Mouse (Mus musculus): ENCODE results near the gene Guca2a.
"Not testable (repeated sequence)": the region's sequence is repeated elsewhere in the genome, so short reads cannot be mapped to it uniquely, and the experiment has no call there.

Guca2a gene

DNA sequence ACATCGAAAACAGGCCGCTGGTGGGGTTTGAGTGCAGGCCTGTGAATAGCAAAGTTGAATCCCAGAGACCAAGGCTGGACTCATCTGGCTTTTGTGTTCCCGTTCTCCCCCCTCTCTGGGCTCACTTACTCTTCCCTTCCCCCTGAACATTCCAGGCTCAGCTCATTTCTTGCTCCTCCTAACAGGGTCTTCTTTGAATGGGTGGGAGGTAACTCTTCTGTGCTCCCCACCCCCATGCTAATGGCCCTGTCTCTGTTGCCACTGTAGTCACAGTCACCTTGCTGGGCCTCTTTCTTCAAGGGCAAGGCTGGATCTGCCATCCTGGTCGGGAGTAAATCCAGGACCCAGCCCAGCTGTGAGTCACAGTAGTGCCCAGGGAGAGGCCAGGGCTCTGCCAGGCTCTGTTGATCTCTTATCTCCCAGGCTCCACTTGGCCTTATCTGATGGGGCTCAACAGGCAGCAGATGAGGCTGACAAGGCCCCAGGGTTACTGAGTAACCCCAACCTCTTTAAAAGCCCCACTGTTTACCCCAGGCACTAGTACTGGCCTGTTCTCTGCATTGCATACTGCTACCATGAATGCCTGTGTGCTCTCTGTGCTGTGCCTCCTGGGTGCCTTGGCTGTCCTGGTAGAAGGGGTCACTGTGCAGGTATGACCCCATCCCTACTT is at the start of gene Guca2a:
Gene Guca2a, plus strand, starts transcription at position 529 of the 670 bp plus-strand sequence.
- in situ Hi-C loops (cut with MboI, MseI), result no loop called here

DNA sequence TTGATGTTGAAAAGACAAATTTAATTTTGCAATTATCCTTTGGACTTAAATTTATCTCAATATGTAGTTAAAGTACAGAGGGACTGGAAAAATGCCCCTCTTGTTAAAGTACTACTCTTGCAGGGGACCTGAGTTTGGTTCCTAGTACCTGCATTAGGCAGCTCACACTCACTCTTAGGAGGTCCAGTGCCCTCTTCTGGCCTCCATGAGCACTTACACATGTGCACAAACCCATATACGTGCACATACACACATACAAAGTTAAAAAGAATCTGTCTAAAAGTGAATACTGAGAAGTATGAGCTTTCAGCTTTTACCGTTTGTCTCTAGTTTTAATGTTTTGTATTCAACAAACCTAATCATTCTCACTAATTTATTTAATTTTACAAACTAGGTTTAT is 49.5 kb upstream of the Guca2a start:
- in situ Hi-C loops (cut with MboI, MseI), result no loop called here

DNA sequence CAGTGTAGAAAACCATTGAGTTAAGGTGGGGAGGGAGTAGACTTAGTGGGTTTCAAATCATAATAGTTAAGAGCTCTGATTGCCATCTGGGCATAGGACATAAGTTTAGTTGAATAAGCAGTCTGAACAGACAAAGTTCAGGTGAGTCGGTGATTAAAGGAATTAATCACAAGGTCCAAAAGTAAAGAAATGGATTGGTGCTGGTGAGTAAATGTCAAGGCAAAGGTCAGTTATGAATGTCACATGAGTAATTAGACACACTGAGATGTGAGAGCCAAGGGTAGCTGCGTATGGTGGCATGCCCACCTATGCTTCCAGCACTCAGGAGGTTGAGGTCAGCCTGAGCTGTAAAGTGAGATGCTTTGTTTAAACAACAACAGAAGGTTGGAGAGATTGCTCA is 48.1 kb upstream of the Guca2a start:
- in situ Hi-C loops (cut with MboI, MseI), result no loop called here

DNA sequence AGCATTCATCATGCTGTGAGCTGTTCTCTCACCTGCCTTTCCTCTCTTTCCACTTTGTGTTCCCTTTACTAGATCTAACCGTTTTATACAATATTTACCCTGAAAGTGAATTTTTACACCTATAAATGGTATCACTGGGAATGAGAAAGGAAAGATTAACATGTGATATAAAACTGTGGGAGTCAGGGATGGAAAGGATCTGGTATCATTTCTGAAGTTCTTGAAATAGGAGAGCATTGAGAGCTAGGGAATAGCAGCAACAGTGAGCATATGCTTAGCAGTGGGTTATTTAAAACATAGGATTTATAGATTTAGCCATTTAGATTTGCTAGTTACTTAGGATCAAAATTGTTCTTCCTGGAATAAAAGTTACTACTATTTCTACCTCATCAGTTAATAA is 47.5 kb upstream of the Guca2a start:
- in situ Hi-C loops (cut with MboI, MseI), result no loop called here

DNA sequence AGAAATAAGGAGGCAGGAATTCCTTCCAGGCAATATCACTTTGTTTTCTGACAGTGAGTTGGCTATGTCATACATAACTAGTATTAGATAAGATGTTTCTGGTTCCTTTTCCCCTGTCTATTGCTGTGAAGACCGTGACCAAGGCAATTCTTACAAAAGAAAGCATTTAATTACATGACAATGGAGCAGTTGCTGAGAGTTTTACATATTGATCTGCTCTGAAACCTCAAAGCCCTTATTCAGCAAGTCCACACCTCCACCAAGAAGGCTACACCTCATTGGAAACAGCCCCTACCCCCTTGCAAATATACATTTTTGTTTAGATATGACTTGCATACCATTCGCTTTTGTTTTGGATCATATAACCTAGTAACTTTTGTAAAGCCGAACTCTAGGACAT is 45.0 kb upstream of the Guca2a start:
- in situ Hi-C loops (cut with MboI, MseI), result no loop called here

DNA sequence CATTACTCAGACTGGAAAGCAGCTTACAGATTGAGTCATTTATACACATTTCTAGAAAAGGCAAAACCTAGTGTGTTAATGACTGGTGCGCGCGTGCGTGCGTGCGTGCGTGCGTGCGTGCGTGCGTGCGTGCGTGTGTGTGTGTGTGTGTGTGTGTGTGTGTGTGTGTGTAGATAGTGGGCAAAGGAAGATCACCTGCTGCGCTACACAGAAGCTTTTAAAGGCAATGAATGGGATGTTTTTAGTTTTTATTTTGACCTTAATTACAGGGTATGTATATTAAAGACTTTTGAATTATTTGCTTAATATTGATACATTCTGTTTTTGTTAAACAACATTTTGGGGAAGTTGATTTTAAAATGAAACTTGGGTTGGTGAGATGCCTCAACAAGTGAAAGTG is 43.2 kb upstream of the Guca2a start:
- in situ Hi-C loops (cut with MboI, MseI), result no loop called here

DNA sequence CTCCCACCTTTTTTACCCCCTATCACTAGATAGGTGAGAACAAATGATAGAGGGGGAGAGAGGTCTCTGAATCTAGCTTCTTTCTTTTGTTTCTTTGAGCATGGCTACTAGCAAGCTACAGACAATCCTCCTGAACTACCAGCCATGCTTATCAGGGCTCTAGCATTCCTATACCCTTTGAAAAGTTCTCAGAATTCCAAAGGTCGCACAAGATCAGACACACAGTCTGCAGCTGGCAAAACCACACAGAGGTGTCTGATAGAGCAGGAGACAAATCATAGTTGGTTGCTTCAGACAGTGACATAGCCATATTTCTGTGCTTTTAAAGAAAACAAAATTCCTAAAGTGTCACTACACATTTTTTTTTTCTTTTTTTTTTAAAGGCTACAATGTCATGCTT is 37.9 kb upstream of the Guca2a start:
- in situ Hi-C loops (cut with MboI, MseI), result no loop called here

DNA sequence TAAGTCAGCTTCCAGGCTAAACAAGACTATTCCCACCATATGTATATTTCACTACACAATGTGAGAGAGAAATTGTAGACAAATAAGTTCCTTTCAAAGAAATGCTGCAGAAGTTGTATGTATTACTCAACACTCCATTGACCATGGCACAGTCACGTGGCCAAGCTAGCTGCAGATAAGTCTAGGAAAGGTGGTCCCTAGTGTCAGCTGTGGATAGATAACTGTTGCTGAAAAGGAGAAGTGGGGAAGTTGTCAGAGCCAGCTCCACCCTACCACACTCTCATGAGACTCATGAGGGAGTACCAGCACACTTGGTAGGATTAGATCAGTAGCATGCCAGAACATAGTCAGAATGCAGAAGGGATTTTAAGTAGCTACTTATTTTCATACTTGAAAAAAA is 28.0 kb upstream of the Guca2a start:
- in situ Hi-C loops (cut with MboI, MseI), result no loop called here

DNA sequence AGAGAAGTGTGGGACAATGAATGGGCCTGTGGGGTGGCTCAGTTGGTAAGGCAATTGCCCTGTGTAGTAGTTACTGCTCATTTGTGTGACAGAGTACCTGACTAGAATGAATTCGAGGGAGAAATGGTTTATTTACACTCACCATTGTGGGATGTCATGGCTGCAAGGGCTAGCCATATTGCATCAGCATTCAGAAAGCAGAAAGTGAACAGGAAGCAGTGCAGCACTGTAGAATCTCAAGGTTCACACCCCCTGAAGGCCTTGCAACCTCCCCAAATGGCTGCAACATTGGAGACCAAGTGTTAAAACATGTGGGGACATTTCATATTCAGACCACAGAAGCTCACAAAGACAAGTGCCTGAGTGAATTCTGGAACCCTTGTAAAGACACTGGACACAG is 23.4 kb upstream of the Guca2a start:
- in situ Hi-C loops (cut with MboI, MseI), result no loop called here

DNA sequence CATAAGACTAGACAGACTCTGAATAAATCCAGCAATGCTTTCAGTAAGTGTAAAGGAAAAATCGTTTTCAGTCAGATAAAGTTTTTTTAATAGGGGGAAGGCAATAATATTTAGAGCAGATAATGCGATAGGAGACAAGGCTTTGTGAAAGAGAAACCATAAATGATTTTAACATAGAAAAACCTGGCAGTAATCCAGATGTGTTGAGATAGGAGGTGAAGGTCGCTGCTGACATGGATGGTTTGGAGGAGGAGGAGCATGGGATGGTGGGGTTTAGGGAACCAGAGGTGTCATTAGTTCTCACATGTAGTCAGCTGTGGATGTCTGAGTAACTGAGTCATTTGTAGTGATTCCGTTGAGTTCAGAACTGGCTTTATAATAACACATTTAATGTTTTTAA is 22.8 kb upstream of the Guca2a start:
- in situ Hi-C loops (cut with MboI, MseI), result no loop called here

DNA sequence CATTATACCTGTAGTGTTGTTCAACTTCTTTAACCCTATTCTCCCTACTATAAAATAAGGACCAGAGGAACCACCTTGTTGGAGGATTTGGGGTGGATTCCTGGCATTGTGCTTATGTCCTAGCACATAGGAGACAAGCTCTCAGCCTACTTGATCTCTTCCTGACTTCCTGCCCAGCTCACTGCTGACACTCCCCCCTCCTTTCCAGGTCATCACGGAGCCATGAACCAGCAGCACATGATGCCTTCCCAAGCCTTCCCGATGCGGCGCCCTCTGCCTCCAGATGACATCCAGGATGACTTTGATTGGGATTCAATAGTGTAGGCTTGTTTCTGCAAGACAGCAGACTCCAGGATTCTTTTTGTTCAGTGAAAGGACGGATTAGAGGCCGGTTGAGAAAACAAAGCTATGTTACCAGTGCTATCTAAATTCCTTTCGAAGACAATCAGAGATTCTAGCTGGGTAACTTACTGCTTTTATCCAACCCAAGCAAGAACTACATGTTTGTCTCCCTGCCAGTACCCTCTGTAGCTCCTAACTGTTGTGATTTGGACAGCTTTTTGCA is 11.3 kb upstream of the Guca2a start:
- in situ Hi-C loops (cut with MboI, MseI), result no loop called here

DNA sequence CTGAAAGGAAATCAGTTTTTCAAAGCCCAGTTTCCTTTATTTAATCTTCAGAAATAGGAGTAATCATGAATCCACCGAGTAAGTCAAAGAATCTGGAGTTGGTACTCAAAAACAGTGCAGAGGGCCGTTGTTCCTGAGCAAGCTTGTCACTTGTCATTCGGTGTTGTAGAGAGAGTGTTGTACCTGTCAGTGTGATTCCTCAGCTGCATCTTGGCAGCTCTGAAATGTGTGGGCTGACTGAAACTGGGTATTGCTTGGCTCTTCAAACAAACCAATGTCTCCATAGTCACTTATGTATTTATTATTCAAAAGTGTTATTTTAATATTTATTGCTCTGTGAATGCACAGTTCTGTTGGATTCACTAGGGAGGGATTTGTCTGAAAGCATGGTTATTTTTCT is 10.6 kb upstream of the Guca2a start:
- in situ Hi-C loops (cut with MboI, MseI), result no loop called here

DNA sequence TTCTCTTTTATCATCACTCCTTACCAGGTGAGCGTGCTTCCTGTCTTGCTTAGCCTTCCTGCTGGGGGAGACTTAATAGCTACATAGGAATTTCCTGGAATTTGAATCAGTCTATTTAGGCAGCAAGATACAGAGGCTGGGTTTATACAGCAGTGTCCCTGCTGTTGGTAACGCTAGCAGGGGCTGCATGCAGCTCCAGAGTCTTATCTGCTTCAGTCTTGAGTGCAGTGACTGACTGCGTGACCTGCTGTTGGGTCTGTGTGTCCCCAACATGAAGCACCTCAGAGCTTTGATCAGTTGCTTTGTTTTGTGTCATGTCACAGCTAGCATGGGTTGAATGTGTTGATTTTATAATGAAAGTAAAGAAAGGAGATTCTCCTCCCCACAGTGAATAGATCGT is 10.2 kb upstream of the Guca2a start:
- in situ Hi-C loops (cut with MboI, MseI), result no loop called here

DNA sequence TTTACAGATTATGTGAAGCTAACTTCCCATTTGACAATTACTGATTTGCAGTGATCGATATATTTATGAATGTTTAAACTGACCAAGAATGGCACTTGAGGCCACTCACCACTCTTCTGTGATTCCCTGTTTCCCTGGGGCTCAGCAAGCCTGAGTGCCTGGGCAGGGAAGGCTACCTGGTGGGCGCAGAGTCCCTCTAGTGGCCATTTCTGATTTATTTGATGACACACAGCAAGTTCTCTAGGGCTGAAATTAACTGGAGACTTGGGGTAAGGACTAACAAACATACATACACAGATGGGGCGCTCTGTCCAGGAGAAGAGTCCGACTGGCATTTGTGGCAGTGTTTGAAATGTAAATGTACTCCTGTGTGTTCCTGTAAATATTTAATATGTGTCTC is 9.1 kb upstream of the Guca2a start:
- in situ Hi-C loops (cut with MboI, MseI), result not testable (repeated sequence)

DNA sequence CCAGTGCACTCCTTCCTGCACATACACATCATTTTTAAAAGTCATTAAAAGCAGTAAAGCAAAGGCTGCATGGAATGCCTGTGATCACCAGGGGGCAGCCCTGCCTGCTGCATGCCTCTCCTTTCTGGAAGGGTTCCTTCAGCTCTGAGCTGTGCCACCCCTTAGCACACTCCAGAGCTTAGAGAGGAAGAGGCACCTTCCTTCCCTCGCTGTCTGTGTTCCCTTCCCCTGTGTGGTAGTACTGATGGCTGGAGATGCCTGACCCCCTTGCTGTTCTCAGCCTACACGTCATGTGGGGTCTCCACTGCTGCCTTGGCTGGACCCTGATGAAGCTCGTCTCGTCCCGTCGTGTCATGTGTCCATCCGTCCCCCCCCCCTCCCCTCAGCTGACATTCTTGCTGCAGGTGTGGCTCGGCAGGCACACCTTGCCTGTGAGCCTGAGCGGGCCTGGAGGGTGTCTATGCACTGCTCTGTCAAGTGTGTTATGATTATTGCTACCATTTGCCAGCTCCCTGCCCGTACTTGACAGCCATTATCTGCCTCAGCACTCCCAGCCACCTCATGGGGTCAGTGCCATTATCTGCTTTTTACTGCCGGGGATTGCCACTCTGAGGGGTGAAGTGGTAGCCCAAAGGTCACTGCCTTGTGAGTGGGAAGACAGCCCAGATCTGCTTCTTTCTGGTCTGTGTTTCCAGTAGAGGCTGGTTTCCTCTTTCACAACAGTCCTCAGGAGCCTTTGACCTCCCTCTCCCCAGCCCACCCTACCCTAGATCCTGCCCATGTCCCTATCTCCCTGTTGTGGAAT is 6.2 kb upstream of the Guca2a start:
- in situ Hi-C loops (cut with MboI, MseI), result no loop called here

DNA sequence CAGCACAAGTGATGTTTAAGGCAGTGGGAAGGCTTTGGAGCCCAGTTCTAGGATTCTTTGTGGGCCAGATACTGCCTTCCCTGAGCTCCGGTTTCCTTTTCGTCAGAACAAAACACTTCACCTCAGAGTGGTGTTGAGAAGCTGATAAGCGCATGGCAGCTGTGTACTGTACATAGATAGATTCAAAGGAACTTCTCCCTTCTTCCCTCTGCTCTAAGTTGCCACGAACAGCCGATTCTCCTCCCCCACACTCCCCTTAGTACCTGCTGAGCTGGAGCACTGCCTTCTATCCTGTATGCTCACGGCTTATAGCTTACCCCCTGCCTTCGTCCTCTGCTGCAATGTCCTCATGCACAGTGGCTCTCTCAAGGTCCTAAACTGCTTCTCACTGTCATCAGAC is 4.8 kb upstream of the Guca2a start:
- in situ Hi-C loops (cut with MboI, MseI), result no loop called here

DNA sequence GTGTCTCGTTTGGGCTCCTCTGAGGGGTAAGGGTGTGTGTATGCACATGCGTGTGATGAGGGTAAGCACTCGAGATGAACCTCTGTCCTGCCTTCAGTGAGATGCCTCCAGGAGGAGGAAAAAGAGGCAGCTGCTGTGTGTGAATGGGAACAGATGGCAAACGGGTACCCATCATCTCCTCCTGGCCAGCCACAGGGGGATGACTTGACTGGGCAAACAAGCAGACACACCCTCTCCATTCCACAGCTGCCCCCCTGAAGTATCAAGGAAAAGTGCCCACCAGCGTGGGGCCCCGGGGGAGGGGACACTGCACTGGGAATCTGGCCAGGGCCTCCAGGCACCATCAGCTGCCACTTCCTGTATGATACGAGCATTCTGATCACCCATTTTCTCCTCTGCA is 4.2 kb upstream of the Guca2a start:
- in situ Hi-C loops (cut with MboI, MseI), result no loop called here

DNA sequence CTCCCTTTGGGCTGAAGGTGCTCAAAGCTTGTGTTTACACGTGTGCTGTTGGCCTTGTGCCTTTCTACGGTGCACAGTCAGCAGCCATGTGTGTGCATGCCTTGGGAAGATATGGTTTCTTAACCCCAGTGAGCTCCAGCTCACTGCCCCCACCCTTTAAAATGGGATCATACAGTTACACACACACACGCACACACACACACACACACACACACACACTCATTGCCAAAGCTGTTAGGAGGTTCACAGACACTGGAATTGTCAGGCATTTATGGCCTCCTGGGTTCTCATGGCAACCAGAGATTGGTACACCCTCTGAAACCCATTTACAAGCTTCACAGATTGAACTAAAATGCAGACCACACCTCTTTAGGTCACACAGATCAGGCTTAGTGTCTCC is 3.6 kb upstream of the Guca2a start:
- in situ Hi-C loops (cut with MboI, MseI), result no loop called here

DNA sequence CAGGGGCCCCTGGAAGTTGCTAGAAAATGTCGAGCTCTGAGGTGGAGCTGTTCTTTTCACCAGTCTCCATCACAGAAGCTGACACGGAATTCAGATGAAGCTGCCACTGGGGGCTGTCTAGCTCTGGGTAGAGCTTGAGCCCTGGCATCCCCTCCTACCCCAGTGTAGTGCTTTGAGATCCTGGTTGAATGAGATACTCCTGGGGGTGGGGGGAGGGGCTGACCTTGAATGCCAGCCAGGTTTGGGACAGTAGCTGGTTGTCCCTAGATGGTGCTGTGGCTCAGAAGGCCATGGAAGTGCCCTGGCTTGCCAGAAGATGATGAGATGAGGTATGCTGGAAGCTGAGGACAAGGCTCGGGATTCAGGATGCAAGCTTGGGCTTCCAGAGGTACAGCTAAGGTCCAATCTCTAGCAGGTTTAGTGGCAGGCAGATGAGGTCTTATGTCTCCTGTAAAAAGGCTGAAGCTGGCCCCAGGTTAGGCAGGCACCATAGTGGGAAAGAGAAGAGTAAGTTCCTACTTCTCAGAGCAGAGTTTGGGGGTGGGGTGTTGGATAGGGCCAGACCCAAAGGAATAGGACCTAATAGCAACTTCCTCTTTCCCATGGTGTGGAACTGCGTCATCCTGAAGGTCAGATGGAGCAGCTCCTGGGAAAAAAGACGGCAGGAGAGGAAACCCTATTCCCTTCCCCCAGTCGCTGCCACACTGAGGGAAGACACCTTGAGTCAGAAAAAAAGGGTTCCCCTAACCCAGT is 2.4 kb upstream of the Guca2a start:
- in situ Hi-C loops (cut with MboI, MseI), result no loop called here

DNA sequence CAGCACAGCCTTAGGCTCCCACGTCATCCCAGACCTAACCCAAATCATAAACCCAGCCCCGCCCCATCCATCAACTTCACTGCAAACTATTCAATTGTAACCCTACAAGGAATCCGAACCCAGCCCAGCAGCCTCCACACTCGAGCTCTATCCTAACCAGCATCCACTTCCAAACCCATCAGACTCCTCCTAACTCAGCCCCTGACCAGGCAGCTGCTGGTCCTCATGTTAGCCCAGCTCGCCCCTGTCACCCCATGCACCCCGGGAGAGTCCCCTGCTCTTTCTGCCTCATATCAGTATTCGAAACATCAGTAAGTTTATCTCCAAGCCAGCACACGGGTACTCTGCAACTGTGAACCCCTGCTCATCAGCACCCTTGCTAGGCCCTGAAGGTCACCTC is 1.8 kb upstream of the Guca2a start:
- in situ Hi-C loops (cut with MboI, MseI), result no loop called here

DNA sequence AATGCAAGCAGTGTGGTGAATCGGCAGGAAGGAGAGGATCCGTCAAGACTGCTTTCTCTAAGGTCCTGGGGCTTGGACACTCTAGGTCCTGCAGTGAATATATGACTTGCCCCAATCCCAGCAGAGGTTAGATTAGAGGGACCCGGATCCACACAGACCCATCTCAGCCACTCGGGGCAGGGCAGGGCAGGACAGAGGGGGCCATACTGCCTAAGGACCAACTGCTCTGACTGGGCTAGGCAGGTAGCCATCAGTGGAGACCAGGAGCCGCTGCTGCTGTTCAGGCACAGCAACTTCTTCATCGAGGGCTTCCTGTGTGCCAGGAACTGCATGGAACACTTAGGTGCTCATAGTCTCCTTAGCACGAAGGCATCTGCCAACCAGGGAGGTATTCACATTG is 773 bp upstream of the Guca2a start:
- in situ Hi-C loops (cut with MboI, MseI), result no loop called here

DNA sequence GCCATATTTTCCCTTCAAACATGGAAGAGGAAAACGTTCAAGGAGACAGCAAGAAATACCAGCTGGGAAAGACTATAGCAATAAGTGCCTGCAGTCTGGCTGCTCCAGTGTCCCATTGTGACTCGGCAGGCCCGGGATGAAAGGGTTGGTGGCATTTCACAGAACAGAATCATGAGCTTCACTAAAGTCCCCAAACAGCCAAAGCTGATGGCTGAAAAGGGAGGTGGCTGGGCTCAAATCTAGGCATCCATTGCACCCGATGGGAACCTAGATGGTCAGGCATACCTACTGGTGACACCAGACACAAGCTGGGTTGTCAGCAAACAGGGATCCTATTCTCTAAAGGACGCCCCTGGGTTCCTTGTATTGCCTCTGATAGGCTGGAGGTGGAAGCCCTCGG is 442 bp downstream of the Guca2a start:
- in situ Hi-C loops (cut with MboI, MseI), result no loop called here

DNA sequence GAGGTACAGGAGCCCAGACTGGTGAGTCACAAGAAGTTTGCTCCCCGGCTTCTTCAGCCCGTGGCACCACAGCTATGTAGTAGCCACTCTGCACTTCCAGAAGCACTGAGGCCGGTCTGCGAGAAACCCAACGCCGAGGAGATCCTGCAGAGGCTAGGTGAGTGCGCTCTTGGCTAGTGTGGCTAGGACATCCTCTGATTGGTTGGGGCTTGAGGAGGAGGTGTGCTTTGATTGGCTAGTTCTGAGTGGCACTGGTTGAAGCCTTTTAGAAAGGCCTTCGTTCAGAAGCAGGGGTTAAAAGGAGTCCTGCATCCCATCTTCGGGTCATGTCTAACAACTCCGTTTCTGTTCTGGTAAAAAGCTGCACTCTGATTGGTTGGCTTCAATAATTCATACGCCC is 1.2 kb downstream of the Guca2a start:
- in situ Hi-C loops (cut with MboI, MseI), result no loop called here

All from T-helper 2 cell (primary cell).